Mouse (Mus musculus) skeletal muscle tissue, adult 2 months (tissue): ENCODE measurements around the gene Nfib.

Experiments
- DNase-seq: peaks from one replicate; pipeline ENCODE4 v3.0.0-alpha.2; 2012; ENCODE audit warnings: low read depth, low spot score

The Nfib gene

DNA sequence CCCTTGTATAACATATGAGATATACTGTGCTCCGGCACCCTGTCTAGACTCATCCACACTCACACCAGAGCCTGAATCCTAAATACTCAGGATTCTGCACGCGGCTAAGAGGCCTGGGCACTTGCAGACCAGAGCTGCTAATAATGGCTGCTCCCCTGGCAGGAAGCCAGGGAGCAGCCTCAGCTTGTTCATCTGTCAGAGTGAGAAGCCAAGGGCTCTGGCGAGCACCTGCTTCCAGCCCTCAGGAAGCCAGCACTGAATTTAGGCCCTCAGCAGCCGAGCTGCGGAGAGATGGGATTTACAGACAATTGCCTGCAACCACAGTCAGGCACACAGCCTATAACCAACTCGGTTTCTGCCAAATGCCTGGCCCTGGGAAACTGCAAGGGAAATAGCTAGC, 15.3 kb downstream of the Nfib start:
- peak; percentile 86 for DNase-seq

DNA sequence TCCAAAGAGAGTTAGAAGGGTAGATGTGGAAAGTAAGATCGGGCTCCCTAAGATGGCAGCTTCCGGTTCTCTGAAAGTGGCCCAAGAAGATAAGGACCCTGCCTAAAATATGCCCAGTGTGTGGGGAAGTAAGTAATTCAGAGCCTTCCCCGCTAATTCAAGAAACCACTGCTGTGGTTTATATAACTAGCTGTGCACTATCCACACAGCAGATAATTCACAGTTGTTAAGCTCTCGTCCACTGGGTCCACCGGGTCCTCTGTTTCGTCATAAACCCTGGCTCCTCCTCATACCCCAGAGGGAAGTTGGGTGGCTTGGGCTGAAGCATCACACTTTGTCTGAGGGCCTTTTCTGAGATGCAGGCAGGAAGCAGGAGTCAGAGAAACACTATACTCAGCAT, 19.5 kb downstream of the Nfib start:
- DNase-seq: no peak

DNA sequence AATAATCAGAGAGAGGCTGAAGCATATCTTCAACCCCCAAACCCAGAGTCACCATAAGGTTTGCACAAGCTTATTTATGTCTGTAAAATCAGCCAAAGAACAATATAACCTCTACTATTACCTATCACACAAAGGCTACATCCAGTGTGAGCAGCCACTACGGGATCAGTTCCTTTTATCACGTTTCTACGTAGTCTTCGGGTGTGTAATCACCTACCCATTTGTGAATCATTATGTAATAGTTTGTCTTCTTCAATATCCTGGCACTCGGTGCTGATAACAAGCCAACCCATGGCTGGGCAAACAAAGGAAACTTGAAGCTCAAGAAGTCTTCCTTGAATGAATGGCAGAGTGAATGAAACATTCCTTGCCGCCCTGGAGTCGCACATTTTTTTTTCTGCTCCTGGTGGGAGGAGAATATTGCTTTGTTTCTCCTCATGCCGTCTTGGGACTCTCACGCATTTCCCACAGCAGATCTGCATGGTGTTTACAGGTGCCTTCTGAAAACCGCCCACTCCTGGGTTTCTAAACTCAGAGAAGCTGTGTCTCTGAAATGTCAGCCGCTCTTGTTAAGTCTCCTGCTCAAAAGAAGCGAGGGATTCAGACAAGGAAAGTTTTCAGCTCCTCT, 21.3 kb downstream of the Nfib start:
- no peak for DNase-seq

DNA sequence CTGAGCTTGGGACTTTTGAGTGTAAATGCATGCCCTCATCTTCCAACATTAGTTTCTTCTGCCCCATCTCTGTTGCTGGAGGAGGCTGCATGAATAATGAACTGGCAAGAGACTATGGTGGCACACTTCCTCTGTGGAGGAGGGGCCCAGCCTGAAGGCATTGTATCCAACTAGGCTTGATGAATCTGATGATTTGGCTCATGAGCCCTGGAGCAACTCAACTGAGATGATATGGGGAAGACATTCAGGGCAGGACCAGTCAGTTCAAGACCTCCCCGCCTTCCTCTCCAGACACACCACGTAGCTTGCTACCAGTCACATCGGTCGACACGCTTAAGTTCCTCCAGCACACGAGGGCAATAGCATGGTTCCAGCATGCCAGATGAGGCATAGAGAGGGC, 22.0 kb downstream of the Nfib start:
- no peak for DNase-seq

DNA sequence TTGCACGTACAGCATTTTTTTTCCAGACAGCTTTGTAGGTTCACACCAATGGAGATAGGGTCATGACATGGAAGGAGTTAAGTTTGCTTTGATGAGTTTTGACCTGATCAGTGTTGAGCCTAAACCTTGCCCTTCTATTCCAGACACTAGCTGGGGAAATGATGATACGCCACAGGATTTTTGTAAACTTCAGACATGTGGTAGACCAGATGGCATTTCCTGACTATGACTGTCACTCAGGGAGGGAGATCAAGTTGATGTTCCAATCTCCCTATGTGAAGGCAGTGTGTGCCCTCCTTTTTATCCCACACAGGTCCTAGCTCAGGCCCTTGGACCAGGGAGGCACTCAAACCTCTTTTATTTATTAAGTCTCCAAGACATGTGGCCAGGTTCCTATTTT, 29.4 kb downstream of the Nfib start:
- DNase-seq: no peak

DNA sequence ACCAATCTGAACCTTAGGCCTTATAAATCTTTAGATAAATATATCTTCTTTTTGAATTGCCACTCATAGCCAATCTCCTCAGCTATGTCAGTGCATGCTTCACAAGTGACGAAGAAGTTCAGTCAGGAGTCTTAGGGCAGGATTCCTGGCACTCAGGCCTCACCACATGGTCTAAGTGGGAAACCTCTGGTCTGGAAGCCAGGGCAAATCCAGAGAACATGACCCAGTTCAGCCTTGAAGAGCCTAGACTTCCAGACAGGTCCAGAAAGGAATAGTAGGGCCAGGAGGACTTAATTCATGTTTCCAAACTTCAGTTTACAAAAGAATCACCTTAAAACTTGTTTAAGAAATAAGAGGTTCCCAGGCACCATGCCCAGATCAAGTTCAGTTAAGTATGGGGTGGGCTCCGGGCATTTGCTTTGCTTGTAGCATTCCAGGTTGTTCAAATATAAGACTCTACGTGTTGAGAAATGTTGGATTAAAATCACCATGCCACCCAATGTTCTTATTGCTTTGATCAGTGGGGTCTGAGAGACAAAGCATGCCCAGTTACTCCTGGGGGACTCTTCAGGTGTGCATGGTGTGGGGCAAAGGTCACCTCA, 38.2 kb downstream of the Nfib start:
- no peak for DNase-seq

DNA sequence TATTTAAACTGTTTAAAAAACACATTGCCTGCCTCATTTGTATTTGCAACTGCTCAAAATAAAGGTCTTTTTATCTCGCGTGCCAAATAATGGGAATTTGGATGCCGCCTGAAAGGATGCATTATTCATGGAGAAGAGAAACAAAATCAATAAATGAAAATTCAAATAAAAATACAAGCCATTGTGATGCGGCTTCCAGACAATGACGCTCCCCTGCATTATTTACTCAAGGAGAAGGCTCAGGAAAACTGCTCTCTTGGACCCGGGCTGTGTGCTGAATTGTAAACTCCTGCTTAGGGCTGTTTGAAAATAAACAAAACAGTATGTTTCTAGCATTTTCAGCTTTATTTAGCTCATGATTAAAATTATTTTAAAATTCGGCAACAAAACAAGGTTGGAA, 41.1 kb downstream of the Nfib start:
- no peak for DNase-seq

DNA sequence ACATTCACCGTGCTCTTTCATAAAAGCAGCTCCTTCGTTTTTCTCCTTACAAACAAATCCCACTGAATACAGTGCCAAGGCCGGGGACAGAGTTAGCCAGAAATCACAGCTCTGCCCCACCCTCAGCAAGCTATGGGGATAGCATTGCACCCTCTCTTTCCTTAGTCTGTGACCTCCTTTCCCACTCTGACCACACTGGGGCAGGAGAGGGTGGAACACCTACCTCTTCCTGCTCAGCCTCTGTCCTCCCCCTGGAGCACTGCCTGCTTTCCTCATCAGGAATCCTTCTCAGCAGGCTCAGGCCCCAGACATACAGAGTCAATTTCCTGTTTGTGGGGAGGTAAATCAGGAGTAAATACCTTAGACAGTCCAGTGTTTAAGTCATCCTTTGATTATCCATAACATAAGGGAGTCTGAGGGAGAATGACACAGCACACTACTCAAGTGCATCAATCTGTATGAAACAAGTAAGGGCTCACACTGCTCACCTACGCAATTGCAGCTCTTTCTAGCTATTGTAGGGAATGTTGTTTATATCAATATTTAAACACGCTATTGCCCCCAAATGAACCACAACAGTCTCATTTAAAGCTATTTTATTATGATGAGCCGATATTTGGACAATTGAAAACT, 41.7 kb downstream of the Nfib start:
- no peak for DNase-seq

DNA sequence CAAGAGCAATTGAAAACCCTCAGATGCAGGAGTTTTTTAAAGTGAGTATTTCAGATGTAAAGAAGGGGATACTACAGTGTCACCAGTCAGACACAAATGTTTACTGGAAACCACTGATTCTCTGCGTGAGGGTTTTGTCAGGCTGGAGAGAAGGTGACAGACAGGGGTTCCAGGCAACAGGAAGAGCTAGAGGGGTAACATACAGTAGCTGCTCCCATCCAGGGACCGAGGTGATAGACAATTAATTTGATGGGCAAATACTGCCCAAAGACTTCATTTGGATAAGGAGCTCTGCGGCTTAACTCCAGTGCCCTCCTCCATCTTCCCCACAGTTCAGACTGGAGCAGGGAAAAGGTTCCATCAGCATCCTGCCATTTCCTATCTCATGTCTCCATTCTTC, 42.9 kb downstream of the Nfib start:
- no peak for DNase-seq

DNA sequence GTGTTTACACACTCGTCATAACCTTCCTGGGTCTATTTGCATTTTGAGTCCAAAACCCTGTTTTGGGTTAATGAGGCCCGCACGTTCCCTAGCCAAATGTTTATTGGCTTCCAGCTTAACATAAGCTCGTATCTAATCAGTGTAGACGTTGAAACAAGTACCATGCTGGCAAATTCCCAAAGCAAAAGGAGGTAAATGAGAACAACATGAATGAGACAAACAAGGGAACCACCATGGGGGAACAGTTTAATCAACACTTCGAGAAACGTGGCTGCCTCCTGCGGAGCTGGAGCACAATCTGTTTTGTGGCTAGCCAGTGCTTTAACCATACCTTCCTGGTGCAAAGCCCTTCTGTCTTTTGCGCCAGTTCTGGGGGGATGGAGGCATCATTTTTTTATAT, 43.3 kb downstream of the Nfib start:
- DNase-seq: no peak

DNA sequence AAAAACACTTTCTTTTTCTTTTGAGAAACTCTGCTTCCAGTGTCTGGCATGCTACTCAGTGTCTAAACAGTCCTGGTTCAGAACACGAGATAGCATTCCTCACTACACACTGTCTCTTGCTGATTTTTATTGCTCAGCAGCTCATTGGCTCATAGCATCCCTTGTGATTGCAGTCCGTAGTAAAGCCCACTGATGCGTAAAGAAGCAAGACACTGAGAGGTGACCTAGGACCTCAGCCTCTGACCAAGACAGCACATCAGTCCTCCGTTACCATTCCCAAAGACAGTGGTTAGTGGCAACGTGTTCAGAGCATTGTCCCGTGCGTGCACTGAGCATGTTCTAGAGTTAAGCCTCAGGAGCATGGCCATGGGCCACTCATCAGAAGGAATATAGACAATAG, 44.3 kb downstream of the Nfib start:
- DNase-seq: no peak

DNA sequence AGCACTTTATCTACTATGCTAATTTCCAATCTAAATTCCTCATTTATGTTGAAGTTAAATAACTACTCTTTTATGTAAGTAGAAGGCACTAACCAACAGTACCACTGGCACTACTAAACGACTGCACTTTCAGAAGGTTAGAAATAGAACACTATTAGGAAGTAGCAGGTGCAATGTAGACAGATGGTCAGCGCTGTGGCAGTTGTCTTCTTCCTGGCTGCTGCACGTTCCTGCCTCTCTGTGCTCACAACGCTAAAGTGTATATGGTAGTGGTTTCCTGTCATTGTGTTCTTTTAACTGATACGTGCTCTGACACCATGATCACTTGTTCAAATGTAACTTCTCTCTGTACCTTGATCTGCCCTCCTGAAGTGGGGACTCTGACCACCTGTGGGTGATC, 59.9 kb downstream of the Nfib start:
- no peak for DNase-seq

DNA sequence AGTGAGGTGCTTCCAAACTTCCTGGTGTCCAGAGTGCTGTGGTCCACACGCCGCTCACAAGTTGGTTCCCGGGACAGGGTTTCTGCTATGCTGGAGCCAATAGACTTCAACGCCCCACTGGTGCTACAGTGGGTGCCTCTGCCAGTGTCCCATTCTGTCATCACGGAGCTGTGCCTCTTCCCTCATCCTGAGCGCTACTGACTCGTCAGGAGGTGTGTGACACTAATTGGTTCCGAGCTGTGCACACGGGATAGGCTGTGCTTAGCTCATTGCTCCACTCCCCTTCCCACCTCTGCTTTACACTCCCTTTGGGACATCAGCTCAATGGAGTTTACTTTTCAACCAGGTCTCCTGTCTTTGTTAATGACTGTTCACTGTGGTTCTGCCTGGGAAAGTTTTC, 60.8 kb downstream of the Nfib start:
- no peak for DNase-seq

DNA sequence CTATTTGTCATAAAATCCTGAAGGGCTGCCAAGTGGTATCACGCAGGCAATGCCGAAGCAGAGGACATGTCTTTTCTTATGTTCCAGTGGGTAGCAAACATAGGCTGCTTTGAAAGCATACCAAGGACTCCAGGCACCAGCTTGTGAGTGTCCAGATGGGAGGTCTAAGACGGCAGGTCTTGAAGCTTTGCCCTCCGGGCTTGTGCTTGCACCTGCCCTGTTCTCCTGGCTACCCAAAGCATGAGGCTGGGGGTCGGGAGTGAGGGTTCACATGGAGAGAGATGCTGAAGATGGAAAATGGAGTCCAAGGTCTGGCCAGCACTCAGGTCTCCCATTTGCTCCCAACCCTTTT, 61.8 kb downstream of the Nfib start:
- no peak for DNase-seq

DNA sequence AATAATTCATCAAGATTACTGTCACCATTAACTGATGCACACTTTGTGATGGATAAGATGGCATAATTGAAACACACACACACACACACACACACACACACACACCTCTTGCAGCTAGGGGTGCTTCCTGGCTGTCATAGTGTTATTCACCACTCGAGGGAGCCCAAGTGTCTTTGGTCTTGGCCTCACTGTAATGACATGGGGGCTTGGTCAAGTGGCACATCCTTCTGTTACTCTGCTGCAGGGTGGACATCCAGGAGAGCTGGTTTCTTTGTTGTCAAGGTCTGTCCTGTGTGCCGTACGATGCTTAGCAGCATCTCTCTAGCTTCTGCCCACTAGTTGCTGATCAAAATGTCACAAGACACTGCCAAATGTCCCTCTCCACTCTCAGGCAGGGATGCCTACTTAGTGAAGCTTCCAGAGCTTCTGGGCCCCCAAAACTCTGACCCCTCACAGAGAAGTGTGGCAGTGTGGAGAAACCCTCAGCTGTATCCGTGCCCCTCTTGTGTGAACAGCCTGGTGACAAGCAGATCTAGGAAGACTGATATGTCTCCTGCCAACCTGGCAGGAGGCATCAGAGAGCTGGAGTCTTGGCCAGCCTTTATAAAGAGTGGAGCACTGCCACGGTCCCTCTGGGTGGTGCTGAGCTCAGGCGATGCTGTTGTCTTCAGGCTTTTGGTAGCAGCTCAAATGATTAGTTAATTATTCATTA, 62.4 kb downstream of the Nfib start:
- no peak for DNase-seq

DNA sequence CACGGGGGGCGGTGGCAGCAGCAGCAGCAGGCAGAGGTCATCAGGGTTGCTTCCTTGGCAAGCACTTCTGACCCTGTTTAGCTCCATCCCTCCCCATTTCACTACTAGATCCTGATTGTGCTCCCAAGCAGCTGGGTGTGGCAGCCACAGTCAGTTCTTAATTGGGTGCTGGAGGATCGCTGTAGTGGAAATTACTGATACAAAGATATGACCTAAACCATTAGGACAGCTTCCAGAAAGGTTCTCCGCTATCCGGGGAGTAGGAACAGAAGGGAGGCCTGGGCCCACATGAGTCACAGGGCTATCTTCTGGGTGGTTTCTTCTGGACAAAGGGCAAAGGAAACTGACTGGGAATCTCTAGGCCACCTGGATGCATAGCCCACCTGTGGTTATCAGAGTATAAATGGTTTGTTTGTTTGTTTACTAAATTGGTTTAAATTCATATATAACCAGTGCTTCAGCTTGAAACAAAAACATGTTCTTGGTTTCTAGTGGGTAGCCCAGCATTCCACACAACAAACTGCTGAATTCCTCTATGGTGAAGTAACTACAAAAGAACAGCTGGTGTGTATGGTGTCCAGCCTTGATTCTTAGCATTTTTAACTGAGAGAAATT, 64.4 kb downstream of the Nfib start:
- DNase-seq: peak; percentile 50

DNA sequence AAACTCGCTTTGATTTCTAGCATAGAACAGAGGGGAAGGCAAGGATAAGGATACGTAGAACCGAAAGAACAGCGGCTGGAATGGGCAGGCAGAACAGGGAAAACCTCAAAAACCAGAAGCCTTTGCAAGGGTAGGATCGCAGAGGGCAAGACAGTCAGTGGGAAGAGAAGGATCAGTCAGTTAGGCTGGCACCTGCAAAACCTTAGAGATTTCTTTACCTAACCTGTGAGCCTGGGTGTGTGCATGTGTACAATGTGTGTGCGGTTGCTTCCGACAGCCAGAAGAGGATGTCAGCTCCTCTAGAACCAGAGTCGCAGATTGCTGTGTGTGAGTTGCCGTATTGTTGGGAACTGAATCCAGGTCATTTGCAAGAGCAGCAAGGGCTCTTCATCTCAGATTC, 67.3 kb downstream of the Nfib start:
- DNase-seq: no peak

DNA sequence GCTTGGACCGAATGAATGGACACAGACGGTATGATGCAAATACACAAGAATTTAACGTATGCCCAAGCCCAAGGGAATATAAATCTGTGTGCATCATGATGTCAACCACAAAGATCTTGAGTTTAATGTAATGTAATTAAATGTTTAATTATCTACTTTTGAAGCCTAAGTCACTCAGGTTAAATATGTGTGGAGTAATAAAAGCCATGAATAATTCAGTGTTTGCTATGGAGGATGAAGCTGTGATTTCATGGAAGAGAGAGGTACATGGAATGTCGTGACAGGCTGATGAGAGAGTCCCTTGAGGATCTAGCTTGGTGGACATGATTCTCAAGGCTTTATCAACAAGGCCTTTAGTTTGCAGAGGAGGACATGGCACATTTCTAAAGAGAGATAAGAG, 67.9 kb downstream of the Nfib start:
- DNase-seq: no peak

DNA sequence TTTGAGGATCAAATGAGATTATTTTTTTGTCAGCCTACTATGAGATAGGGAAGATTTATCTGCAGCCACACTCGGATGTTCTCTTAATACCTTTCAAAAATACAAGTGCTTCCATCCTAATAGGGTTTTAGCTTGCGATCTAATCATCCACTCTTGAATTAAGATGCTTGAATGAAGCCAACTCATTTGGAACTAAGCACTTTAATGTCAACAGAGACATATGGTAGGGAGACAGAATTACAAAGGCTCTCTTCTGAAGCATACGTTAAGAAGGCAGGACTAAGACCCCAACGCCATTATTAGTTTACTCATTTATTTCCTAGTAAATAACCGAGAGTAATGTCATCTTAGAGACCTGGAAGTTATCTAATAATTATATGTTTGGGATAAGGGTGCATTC, 68.9 kb downstream of the Nfib start:
- DNase-seq: no peak

DNA sequence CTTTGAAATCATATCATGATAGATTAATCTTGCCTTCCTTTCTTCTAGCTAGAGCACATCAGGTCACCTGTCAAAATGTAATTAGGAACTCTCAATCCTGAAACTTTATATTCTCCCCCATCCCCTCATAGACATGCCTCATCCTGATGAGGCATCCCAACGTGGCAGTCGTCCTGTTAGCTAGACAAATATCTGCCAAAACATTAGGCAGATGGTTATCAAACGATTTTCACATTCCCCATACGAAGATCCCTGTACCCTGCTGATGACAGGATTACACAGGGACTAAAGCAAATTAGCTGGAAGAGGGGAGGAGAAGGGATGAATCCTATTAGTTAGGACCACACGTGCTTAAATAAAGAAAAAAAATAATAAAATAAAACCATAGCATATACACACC, 69.7 kb downstream of the Nfib start:
- DNase-seq: no peak

DNA sequence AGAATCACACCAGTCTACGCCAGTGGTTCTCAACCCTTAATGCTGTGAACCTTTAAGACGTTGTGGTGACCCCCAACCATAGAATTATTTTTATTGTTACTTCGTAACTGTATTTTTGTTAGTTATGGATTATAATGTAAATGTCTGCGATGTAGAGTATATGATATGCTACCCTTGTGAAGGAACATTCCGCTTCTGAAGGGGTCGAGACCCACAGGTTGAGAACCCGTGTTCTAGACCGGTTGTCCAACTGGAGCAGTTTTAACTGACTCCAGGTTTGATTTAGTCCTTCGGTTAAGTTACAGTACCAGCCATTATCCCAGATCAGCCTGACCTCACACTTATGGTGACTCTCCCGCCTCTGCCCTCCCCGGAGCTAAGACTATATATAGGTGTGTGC, 70.4 kb downstream of the Nfib start:
- no peak for DNase-seq

DNA sequence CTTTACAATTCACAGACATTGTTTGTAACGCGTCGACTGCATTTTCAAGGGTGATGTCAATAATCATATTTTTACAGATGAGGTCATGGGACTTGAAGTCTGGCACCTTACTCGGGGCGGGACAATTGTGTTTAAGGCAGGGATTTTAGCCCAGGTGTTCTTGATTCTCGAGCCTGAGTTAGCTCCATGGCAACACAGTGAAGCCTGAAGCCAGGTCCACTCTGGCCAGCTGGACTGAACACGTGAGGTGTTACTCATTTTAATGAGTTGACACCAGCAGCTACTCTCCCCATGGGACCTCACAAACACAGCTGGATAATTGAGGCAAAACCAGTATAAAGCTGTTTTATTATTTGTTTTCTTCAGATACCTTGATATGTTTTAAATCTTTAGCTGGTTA, 71.2 kb downstream of the Nfib start:
- no peak for DNase-seq
